Mouse (Mus musculus): ENCODE measurements around the gene Trim14. TPM values are rescaled to one million over a fixed set of nuclear protein-coding genes. Genes with fewer than 3 reads are reported as not detected.

Trim14 gene
- polyA plus RNA-seq, 1 experiment from 2014 or later = 1.6 TPM

DNA sequence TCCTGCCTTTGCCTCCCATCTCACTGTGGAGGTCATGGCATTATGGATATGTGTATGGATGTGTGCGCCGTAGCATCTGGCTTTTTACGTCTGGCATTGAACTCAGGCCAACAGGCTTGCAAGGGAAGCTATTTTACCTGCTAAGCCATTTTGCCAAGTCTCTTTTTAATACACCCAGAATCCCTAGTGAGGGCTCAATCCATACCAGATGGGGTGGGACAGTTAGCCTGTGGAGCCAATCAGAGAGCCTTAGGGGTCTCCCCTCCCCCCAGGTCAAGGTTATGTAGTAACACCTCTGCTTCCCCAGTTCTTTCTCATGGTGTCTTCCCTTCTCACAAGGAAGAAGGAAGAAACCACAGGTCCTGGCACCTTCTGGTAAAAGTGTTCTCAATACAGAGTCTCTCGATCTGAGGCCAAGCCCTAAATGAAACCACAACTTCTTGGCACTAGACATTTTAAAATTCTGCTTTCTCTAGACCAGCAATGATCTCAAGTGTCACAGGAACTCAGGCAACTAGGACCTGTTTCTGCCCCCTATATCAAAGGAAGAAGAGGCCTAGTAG, 29.5 kb upstream of the Trim14 start:
- no peaks in the 10 kb centered on the region for H3K4me1 ChIP-seq (ENCODE audit: control insufficient read depth, insufficient read depth, low read length)
- ATAC-seq = no peak
- H3K4me2 ChIP-seq (ENCODE audit: low read length) = no peak overlapping the region
- H3K36me3 ChIP-seq (ENCODE audit: control insufficient read depth, insufficient read depth, low read length) = no peaks in the 10 kb centered on the region
- DNase-seq (ENCODE audit: low spot score) = no peak
- no peak overlapping the region for H3K4me3 ChIP-seq (ENCODE audit: low read depth, low read length)
- no peaks in the 10 kb centered on the region for H3K27me3 ChIP-seq (replicated peaks; ENCODE audit: control insufficient read depth, insufficient read depth, low read length)
- H3K9ac ChIP-seq (ENCODE audit: low read length) = no peak overlapping the region
- no peaks in the 10 kb centered on the region for H3K9me3 ChIP-seq (replicated peaks; ENCODE audit: control insufficient read depth, low read length)
- H3K27ac ChIP-seq (ENCODE audit: low read depth, low read length) = no peak overlapping the region
- WGBS = 89% methylated on average over 4 of the region's 4 CpGs

DNA sequence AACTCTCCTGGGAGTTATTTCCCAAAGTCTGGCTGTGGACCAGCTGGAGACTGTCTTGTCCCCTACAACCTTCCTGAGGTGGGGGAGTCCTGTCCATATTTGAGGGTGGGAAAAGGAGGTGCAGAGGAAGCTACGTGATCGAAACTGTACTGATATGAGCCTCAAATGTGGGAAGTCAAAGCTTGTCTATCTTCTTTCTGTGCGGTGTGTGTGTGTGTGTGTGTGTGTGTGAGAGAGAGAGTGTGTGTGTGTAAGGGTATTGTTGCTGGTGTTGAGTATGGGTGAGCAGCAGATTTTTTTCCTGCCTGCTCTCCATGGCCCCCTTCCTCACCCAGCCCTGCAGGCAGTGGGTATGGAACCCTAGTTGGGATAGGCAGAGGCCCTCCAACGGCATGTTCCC, 28.3 kb upstream of the Trim14 start:
- no peak for ATAC-seq

DNA sequence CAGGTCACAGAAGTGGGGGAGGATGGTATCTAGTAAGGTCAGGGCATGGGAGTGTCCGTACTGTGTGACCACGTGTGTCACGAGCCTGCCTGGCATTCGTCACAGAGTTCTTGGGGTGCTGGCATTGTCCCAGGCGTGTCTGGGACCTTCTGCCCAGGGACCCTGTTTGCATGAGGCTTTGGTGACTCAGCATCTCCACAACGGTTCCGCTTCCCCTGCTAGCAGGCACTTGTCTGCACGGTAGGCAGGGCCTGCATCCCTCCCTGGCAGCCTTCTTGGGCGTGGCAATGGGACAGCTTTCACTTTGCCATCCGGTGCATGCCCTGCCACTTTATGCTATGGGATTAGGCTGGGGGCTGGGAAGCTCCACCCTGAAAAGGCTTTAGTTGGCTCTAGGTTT, 27.9 kb upstream of the Trim14 start:
- no peak for DNase-seq (ENCODE audit: low spot score)
- Histone ChIP-seq H3K27me3 (replicated peaks; ENCODE audit: control insufficient read depth, insufficient read depth, low read length) (no peaks in the 10 kb centered on the region), H3K9ac (ENCODE audit: low read length) (no peak overlapping the region), H3K4me1 (ENCODE audit: control insufficient read depth, insufficient read depth, low read length) (no peaks in the 10 kb centered on the region), H3K36me3 (ENCODE audit: control insufficient read depth, insufficient read depth, low read length) (no peaks in the 10 kb centered on the region), H3K4me3 (ENCODE audit: low read depth, low read length) (no peak overlapping the region), H3K9me3 (replicated peaks; ENCODE audit: control insufficient read depth, low read length) (no peaks in the 10 kb centered on the region), H3K27ac (ENCODE audit: low read depth, low read length) (no peak overlapping the region), H3K4me2 (ENCODE audit: low read length) (no peak overlapping the region)
- 72% methylated on average over 10 of the region's 10 CpGs for WGBS
- no peak for ATAC-seq

More for the DNA sequence above, 28.3 kb upstream of the Trim14 start:
- Histone ChIP-seq H3K9me3 (replicated peaks; ENCODE audit: control insufficient read depth, low read length) (no peaks in the 10 kb centered on the region), H3K4me1 (ENCODE audit: control insufficient read depth, insufficient read depth, low read length) (no peaks in the 10 kb centered on the region), H3K4me2 (ENCODE audit: low read length) (no peak overlapping the region), H3K4me3 (ENCODE audit: low read depth, low read length) (no peak overlapping the region), H3K9ac (ENCODE audit: low read length) (no peak overlapping the region), H3K27me3 (replicated peaks; ENCODE audit: control insufficient read depth, insufficient read depth, low read length) (no peaks in the 10 kb centered on the region), H3K36me3 (ENCODE audit: control insufficient read depth, insufficient read depth, low read length) (no peaks in the 10 kb centered on the region), H3K27ac (ENCODE audit: low read depth, low read length) (no peak overlapping the region)
- DNase-seq (ENCODE audit: low spot score) = no peak
- WGBS = 93% methylated on average over 4 of the region's 4 CpGs

DNA sequence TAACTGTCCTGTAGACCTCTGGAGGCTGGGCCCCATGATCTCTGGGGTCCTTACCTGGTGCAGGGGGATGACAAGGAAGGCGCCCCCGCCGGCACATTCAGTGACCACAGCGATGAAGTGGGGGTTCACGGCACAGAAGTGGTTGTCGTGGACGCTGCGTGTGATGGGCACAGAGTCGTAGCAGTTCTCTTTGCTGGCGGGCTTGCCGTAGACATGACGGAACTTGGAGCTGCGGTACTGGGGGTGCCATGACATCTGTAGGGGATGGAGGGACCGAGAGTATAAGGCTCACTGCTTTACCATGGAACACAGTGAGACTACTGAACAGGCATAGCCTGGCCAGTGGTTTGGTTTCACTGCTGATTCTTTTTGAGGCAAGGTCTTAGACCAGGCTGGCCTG, 26.9 kb upstream of the Trim14 start:
- H3K27me3 ChIP-seq (replicated peaks; ENCODE audit: control insufficient read depth, insufficient read depth, low read length) = no peaks in the 10 kb centered on the region
- no peaks in the 10 kb centered on the region for H3K36me3 ChIP-seq (ENCODE audit: control insufficient read depth, insufficient read depth, low read length)
- H3K9me3 ChIP-seq (replicated peaks; ENCODE audit: control insufficient read depth, low read length) = no peaks in the 10 kb centered on the region
- H3K4me2 ChIP-seq (ENCODE audit: low read length) = no peak overlapping the region
- no peak overlapping the region for H3K4me3 ChIP-seq (ENCODE audit: low read depth, low read length)
- no peak overlapping the region for H3K9ac ChIP-seq (ENCODE audit: low read length)
- ATAC-seq (no peak), DNase-seq (ENCODE audit: low spot score) (no peak)
- WGBS = 95% methylated on average over 14 of the region's 14 CpGs
- H3K4me1 ChIP-seq (ENCODE audit: control insufficient read depth, insufficient read depth, low read length) = no peaks in the 10 kb centered on the region
- no peak overlapping the region for H3K27ac ChIP-seq (ENCODE audit: low read depth, low read length)

DNA sequence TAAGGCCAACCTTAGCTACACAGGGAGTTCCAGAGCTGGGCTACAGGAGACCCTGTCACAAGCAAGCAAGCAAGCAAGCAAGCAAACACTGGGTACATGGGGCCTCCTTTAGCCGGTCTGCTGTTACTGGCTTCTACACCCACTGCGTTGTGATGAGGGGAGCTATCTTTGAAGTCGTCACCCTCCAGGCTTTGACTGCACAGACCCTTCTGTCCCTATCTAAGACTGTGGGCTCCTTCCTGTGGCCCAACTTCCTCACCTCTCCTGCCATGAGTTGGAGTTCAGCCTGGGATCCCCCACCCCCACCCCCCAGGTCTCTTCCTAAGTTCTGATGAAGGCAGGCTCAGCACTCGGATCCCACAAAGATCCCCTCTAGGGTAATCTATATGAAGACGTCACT, 26.1 kb upstream of the Trim14 start:
- H3K4me3 ChIP-seq (ENCODE audit: low read depth, low read length) = no peak overlapping the region
- DNase-seq (ENCODE audit: low spot score) (no peak), ATAC-seq (no peak)
- 89% methylated on average over 5 of the region's 5 CpGs for WGBS
- no peaks in the 10 kb centered on the region for H3K4me1 ChIP-seq (ENCODE audit: control insufficient read depth, insufficient read depth, low read length)
- H3K27ac ChIP-seq (ENCODE audit: low read depth, low read length) = no peak overlapping the region
- H3K36me3 ChIP-seq (ENCODE audit: control insufficient read depth, insufficient read depth, low read length) = no peaks in the 10 kb centered on the region
- H3K27me3 ChIP-seq (replicated peaks; ENCODE audit: control insufficient read depth, insufficient read depth, low read length) = no peaks in the 10 kb centered on the region
- H3K9me3 ChIP-seq (replicated peaks; ENCODE audit: control insufficient read depth, low read length) = no peaks in the 10 kb centered on the region
- no peak overlapping the region for H3K4me2 ChIP-seq (ENCODE audit: low read length)
- H3K9ac ChIP-seq (ENCODE audit: low read length) = no peak overlapping the region

DNA sequence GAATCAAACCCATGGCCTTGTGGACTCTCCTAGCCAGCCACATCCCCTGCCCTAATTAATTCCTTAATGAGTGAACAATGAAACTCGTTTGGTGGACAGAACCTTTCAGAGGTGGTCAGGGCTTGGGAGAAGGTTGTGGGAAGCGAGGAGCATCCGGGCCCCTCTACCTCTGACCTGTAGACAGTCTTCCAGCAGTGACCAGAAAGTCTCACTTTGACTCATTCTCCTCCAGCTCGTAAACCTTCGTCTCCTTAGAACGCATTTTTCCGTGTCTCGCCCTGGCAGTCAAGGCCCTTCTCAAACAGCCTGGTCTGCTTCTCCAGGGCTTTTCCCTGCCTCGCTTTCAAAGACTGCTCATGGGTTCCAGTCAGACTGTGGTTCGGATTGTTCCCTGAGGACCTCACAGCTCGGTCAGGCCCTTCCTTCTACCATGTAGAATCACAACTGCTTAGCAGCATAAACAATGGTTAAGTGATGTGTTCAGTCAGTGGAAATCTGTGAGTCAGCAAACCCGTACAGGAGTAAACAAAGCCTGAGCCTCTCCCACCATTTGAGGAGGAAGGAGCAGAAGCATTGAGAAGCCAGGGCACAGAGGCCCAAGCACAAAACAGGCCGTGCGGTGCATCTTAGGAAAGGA, 24.2 kb upstream of the Trim14 start:
- Histone ChIP-seq H3K4me3 (ENCODE audit: low read depth, low read length) (no peak overlapping the region), H3K4me1 (ENCODE audit: control insufficient read depth, insufficient read depth, low read length) (no peaks in the 10 kb centered on the region), H3K9me3 (replicated peaks; ENCODE audit: control insufficient read depth, low read length) (no peaks in the 10 kb centered on the region), H3K27ac (ENCODE audit: low read depth, low read length) (no peak overlapping the region), H3K36me3 (ENCODE audit: control insufficient read depth, insufficient read depth, low read length) (no peaks in the 10 kb centered on the region), H3K9ac (ENCODE audit: low read length) (no peak overlapping the region), H3K27me3 (replicated peaks; ENCODE audit: control insufficient read depth, insufficient read depth, low read length) (no peaks in the 10 kb centered on the region), H3K4me2 (ENCODE audit: low read length) (no peak overlapping the region)
- no peak for DNase-seq (ENCODE audit: low spot score)
- no peak for ATAC-seq
- 76% methylated on average over 14 of the region's 14 CpGs for WGBS

DNA sequence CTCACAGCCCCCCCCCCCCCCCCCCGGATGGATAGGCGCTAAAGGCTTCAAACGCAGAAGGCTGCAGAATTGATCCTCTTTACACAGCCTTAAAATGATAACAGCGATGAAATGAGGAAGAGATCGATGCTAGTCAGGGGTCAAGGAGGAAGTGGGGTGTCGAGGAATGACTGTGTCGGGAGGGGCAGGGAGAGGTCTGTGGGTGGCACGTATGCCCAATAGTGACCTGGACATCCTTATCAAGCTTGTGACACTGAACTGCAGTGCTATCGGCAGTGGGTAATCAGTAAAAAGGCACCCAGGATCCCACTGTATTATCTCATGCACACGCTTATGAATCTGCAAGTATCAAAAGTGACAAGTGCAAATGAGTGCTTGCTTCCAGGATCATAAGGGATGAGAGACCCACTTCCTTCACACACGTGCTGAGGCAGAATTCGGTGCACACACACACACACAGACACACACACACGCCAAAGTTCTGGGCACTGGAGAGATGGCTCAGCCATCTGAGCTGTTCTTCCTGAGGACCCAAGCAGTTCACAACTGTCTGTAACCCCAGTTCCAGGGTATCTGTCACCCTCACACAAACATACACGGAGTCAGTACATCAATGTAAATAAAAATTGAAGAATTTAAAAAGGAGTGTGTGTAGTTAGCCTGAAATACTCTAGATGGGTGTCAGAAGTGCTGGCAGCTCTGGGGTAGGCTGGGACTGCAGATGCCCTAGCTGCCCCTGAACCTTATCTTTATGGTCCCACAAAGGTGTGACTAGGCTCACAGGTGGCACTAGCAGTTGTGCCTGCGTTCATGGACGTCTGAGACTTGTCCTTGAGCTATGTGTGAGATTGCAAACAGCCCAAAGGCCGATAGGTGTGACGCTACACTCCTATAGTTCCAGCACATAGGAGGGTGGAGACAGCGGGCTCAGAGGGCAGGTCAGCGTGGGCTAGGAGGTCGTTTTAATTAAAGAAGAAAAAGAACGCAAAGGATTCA, 23.0 kb upstream of the Trim14 start:
- Histone ChIP-seq H3K9me3 (replicated peaks; ENCODE audit: control insufficient read depth, low read length) (no peaks in the 10 kb centered on the region), H3K36me3 (ENCODE audit: control insufficient read depth, insufficient read depth, low read length) (no peaks in the 10 kb centered on the region), H3K4me1 (ENCODE audit: control insufficient read depth, insufficient read depth, low read length) (no peaks in the 10 kb centered on the region), H3K9ac (ENCODE audit: low read length) (no peak overlapping the region), H3K4me3 (ENCODE audit: low read depth, low read length) (no peak overlapping the region), H3K27ac (ENCODE audit: low read depth, low read length) (no peak overlapping the region), H3K4me2 (ENCODE audit: low read length) (no peak overlapping the region), H3K27me3 (replicated peaks; ENCODE audit: control insufficient read depth, insufficient read depth, low read length) (no peaks in the 10 kb centered on the region)
- DNase-seq (ENCODE audit: low spot score) (no peak), ATAC-seq (no peak)
- WGBS = 85% methylated on average over 22 of the region's 22 CpGs

DNA sequence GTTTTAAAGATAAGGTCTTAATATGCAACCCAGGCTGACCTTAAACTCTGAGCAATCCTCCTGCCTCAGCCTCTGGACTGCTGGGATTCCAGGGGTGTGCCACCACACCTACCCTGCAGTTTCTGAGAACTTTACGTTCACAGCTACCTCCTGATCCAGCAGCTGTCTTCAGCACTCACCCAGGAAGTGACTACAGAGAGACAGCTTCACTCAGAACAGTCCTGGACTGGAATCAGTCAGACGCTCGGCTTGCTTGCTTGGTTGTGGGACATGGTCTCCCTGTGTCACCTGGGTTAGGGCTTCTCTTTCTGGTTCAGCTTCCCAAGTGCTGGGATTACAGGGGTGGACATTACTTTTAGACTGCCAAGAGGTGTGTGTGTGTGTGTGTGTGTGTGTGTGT, 21.0 kb upstream of the Trim14 start:
- H3K4me1 ChIP-seq (ENCODE audit: control insufficient read depth, insufficient read depth, low read length) = no peaks in the 10 kb centered on the region
- H3K36me3 ChIP-seq (ENCODE audit: control insufficient read depth, insufficient read depth, low read length) = no peaks in the 10 kb centered on the region
- H3K4me2 ChIP-seq (ENCODE audit: low read length) = no peak overlapping the region
- no peaks in the 10 kb centered on the region for H3K27me3 ChIP-seq (replicated peaks; ENCODE audit: control insufficient read depth, insufficient read depth, low read length)
- DNase-seq (ENCODE audit: low spot score) (no peak), ATAC-seq (no peak)
- 86% methylated on average over 3 of the region's 3 CpGs for WGBS
- no peak overlapping the region for H3K27ac ChIP-seq (ENCODE audit: low read depth, low read length)
- no peak overlapping the region for H3K9ac ChIP-seq (ENCODE audit: low read length)
- H3K4me3 ChIP-seq (ENCODE audit: low read depth, low read length) = no peak overlapping the region
- no peaks in the 10 kb centered on the region for H3K9me3 ChIP-seq (replicated peaks; ENCODE audit: control insufficient read depth, low read length)

DNA sequence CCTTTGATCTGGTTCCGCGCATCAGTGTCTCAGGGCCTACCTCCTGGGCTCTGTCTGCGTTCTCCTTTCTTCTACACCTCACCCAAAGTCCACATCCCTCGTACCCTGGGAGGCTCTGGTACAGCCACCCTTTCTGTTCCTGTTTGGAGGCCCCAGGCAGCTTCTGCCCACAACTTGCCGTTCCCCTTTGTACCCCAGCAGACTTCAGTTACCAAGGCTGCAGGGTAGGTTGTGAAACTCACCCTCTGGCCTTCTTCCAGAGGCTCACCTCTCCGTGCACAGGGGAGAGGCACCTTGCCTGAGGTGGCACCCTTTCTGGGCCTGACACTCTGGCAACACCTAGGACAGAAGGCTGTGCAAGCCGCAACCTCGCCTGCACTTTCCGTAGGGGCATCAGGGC, 19.8 kb upstream of the Trim14 start:
- WGBS = 89% methylated on average over 9 of the region's 9 CpGs
- no peak overlapping the region for H3K27ac ChIP-seq (ENCODE audit: low read depth, low read length)
- no peak for DNase-seq (ENCODE audit: low spot score)
- H3K9me3 ChIP-seq (replicated peaks; ENCODE audit: control insufficient read depth, low read length) = no peaks in the 10 kb centered on the region
- H3K27me3 ChIP-seq (replicated peaks; ENCODE audit: control insufficient read depth, insufficient read depth, low read length) = no peaks in the 10 kb centered on the region
- H3K36me3 ChIP-seq (ENCODE audit: control insufficient read depth, insufficient read depth, low read length) = no peaks in the 10 kb centered on the region
- H3K4me2 ChIP-seq (ENCODE audit: low read length) = no peak overlapping the region
- no peaks in the 10 kb centered on the region for H3K4me1 ChIP-seq (ENCODE audit: control insufficient read depth, insufficient read depth, low read length)
- H3K9ac ChIP-seq (ENCODE audit: low read length) = no peak overlapping the region
- no peak overlapping the region for H3K4me3 ChIP-seq (ENCODE audit: low read depth, low read length)
- ATAC-seq = no peak
